11 mouse cellular contexts compared by ENCODE assay signal in genomic region chr4:134455310-134455709, GRCm38 (mm10). TPM values are rescaled to one million over a fixed set of nuclear protein-coding genes. Genes with fewer than 3 reads are reported as not detected.
A peak's percentile ranks its signal among the peaks of the same experiment; 100 is the strongest.
DNase-seq lines count a peak whose midpoint lies in the region; ATAC-seq lines count a peak whose summit lies in the region.
"Had no signal": no experiment of that assay in that cellular context is flagged by ENCODE, and none has a peak within 500 bp of the region (broad histone marks: within the 10 kb centered on the region; RNA-seq: fewer than 3 reads in every experiment).

No protein-coding gene starts in this region.

- H3K4me1 ChIP-seq in intestine, embryonic 16.5 days (ENCODE audit: control insufficient read depth, insufficient read depth, low read length), result peaks cover 9% of the 10 kb centered on the region
- peaks cover 9% of the 10 kb centered on the region for H3K4me1 ChIP-seq in intestine, embryonic 15.5 days (replicated peaks)
- peaks cover 10% of the 10 kb centered on the region; the same call in 1 of the 2 replicates for H3K4me1 ChIP-seq in lung, embryonic 15.5 days

- H3K9me3 ChIP-seq in intestine, embryonic 16.5 days (ENCODE audit: control insufficient read depth, low read length), result no peaks in the 10 kb centered on the region
- no peaks in the 10 kb centered on the region for H3K9me3 ChIP-seq in intestine, embryonic 15.5 days
- no peaks in the 10 kb centered on the region for H3K9me3 ChIP-seq in lung, embryonic 15.5 days

- ATAC-seq in intestine, embryonic 16.5 days, result peak; percentile 40; the same call in 1 of the 2 replicates
- ATAC-seq in intestine, embryonic 15.5 days, result no peak
- ATAC-seq in lung, embryonic 15.5 days (ENCODE audit: borderline replicate concordance, extremely low read depth, low FRiP score, low TSS enrichment), result no peak
- ATAC-seq in activated CD4-positive, CD25-positive, alpha-beta regulatory T cell, adult 4 months, result no peak

- H3K9ac ChIP-seq in intestine, embryonic 16.5 days (ENCODE audit: low read depth, low read length), result peak overlapping the region; percentile 16; the same call in 1 of the 2 replicates
- H3K9ac ChIP-seq in intestine, embryonic 15.5 days, result no peak overlapping the region
- no peak overlapping the region for H3K9ac ChIP-seq in lung, embryonic 15.5 days
- H3K9ac ChIP-seq: liver, embryonic 14.5 days had no signal

- no peak overlapping the region for H3K27ac ChIP-seq in intestine, embryonic 16.5 days (ENCODE audit: low read length)
- H3K27ac ChIP-seq in intestine, embryonic 15.5 days, result no peak overlapping the region
- H3K27ac ChIP-seq in lung, embryonic 15.5 days, result no peak overlapping the region
- H3K27ac ChIP-seq: liver, embryonic 14.5 days had no signal

- 39% methylated on average over 6 of the region's 6 CpGs for WGBS in intestine, embryonic 16.5 days
- WGBS in intestine, embryonic 15.5 days, result 38% methylated on average over 6 of the region's 6 CpGs
- WGBS in lung, embryonic 15.5 days, result 25% methylated on average over 6 of the region's 6 CpGs

- peak; percentile 52 to 55 for DNase-seq in kidney, adult 8-10 months
- peak; percentile 48 for DNase-seq in thymus, postnatal 0 days (ENCODE audit: low spot score)
- DNase-seq in left cerebral cortex, postnatal 36 days (ENCODE audit: low spot score in 2 of 2), result no peak
- no peak for DNase-seq in layer of hippocampus, postnatal 36 days
- DNase-seq: gastrocnemius, postnatal 36 days had no signal

- no peaks in the 10 kb centered on the region for H3K36me3 ChIP-seq in intestine, embryonic 16.5 days (ENCODE audit: control insufficient read depth, insufficient read depth, low read length)
- H3K36me3 ChIP-seq in intestine, embryonic 15.5 days, result no peaks in the 10 kb centered on the region
- no peaks in the 10 kb centered on the region for H3K36me3 ChIP-seq in lung, embryonic 15.5 days

- no peak overlapping the region for H3K4me3 ChIP-seq in intestine, embryonic 16.5 days (ENCODE audit: low read length)
- H3K4me3 ChIP-seq in intestine, embryonic 15.5 days (replicated peaks), result no peak overlapping the region
- H3K4me3 ChIP-seq in lung, embryonic 15.5 days, result no peak overlapping the region
- H3K4me3 ChIP-seq: myocyte had no signal

- no peak overlapping the region for H3K4me2 ChIP-seq in intestine, embryonic 16.5 days (ENCODE audit: low read depth, low read length)
- H3K4me2 ChIP-seq in intestine, embryonic 15.5 days (replicated peaks), result no peak overlapping the region
- 0 out of 2 replicates have a peak overlapping the region, but pooled peaks have one; percentile 10 for H3K4me2 ChIP-seq in lung, embryonic 15.5 days

- intact Hi-C loops in left cerebral cortex, postnatal 36 days (cut with DNase I), result no loop called here

- H3K27me3 ChIP-seq in intestine, embryonic 16.5 days (replicated peaks; ENCODE audit: control insufficient read depth, insufficient read depth, low read length), result peaks cover 8% of the 10 kb centered on the region; the same call in 1 of the 2 replicates
- peaks cover 10% of the 10 kb centered on the region for H3K27me3 ChIP-seq in intestine, embryonic 15.5 days (replicated peaks)
- peaks cover 38% of the 10 kb centered on the region for H3K27me3 ChIP-seq in lung, embryonic 15.5 days

RNA-seq across cellular contexts. Expression of gene Stmn1, which starts 12.8 kb away (rescaled TPM):
- polyA plus RNA-seq in intestine, embryonic 16.5 days (2015; fragmentation: Nextera tagmentation; extraction: Ambion mirVana), result 982 and 1,127 TPM in 2 replicates
- polyA plus RNA-seq in intestine, embryonic 15.5 days (2015; fragmentation: Nextera tagmentation; extraction: Ambion mirVana), result 1,243 and 1,415 TPM in 2 replicates
- polyA plus RNA-seq in lung, embryonic 15.5 days (2015; fragmentation: Nextera tagmentation; extraction: Ambion mirVana), result 1,835 and 1,898 TPM in 2 replicates
- polyA plus RNA-seq in thymus, postnatal 0 days (2015; fragmentation: Nextera tagmentation; extraction: Ambion mirVana), result 1,989 and 2,008 TPM in 2 replicates
- 100 to 1,000 TPM; 262 to 341 TPM for polyA plus RNA-seq in activated CD4-positive, CD25-positive, alpha-beta regulatory T cell, adult 4 months (2017; shearing (Covaris generic))
- 1,000 to 10,000 TPM; 1,022 to 1,141 TPM for total RNA-seq in left cerebral cortex, postnatal 36 days (2021)
- total RNA-seq in layer of hippocampus, postnatal 36 days (2021), result 100 to 1,000 TPM; 338 to 365 TPM

RNA-seq across cellular contexts. Expression of gene Paqr7, which starts 41.2 kb away (rescaled TPM):
- 23.6 and 32.1 TPM in 2 replicates for polyA plus RNA-seq in intestine, embryonic 16.5 days (2015; fragmentation: Nextera tagmentation; extraction: Ambion mirVana)
- polyA plus RNA-seq in intestine, embryonic 15.5 days (2015; fragmentation: Nextera tagmentation; extraction: Ambion mirVana), result 11.5 TPM in 2 replicates
- 4.2 and 6.7 TPM in 2 replicates for polyA plus RNA-seq in lung, embryonic 15.5 days (2015; fragmentation: Nextera tagmentation; extraction: Ambion mirVana)
- polyA plus RNA-seq in thymus, postnatal 0 days (2015; fragmentation: Nextera tagmentation; extraction: Ambion mirVana), result 8.1 TPM in 2 replicates
- polyA plus RNA-seq in activated CD4-positive, CD25-positive, alpha-beta regulatory T cell, adult 4 months (2017; shearing (Covaris generic)), result 10 to 100 TPM; 23.9 to 27.1 TPM
- total RNA-seq in left cerebral cortex, postnatal 36 days (2021), result 10 to 100 TPM; 56.5 to 65.6 TPM
- total RNA-seq in layer of hippocampus, postnatal 36 days (2021), result 10 to 100 TPM; 63.6 to 69.1 TPM

RNA-seq across cellular contexts. Expression of gene Aunip, which starts 55.5 kb away (rescaled TPM):
- 14.4 and 14.6 TPM in 2 replicates for polyA plus RNA-seq in intestine, embryonic 16.5 days (2015; fragmentation: Nextera tagmentation; extraction: Ambion mirVana)
- polyA plus RNA-seq in intestine, embryonic 15.5 days (2015; fragmentation: Nextera tagmentation; extraction: Ambion mirVana), result 16.0 and 18.0 TPM in 2 replicates
- 18.7 and 20.2 TPM in 2 replicates for polyA plus RNA-seq in lung, embryonic 15.5 days (2015; fragmentation: Nextera tagmentation; extraction: Ambion mirVana)
- polyA plus RNA-seq in thymus, postnatal 0 days (2015; fragmentation: Nextera tagmentation; extraction: Ambion mirVana), result 14.3 and 16.7 TPM in 2 replicates
- 1 to 10 TPM in 1 of 2 experiments, under 1 TPM in 1; 0.70 to 3.2 TPM for polyA plus RNA-seq in activated CD4-positive, CD25-positive, alpha-beta regulatory T cell, adult 4 months (2017; shearing (Covaris generic))
- total RNA-seq in left cerebral cortex, postnatal 36 days (2021), result under 1 TPM in 1 of 2 experiments, not detected in 1; 0.32 TPM
- 1 to 10 TPM in 1 of 2 experiments, not detected in 1; 1.3 TPM for total RNA-seq in layer of hippocampus, postnatal 36 days (2021)

RNA-seq across cellular contexts. Expression of gene Pafah2, which starts 59.2 kb away (rescaled TPM):
- 61.6 and 69.2 TPM in 2 replicates for polyA plus RNA-seq in intestine, embryonic 16.5 days (2015; fragmentation: Nextera tagmentation; extraction: Ambion mirVana)
- 42.4 and 42.6 TPM in 2 replicates for polyA plus RNA-seq in intestine, embryonic 15.5 days (2015; fragmentation: Nextera tagmentation; extraction: Ambion mirVana)
- 10.6 and 12.6 TPM in 2 replicates for polyA plus RNA-seq in lung, embryonic 15.5 days (2015; fragmentation: Nextera tagmentation; extraction: Ambion mirVana)
- 4.6 and 5.3 TPM in 2 replicates for polyA plus RNA-seq in thymus, postnatal 0 days (2015; fragmentation: Nextera tagmentation; extraction: Ambion mirVana)
- under 1 TPM; 0.70 to 0.90 TPM for polyA plus RNA-seq in activated CD4-positive, CD25-positive, alpha-beta regulatory T cell, adult 4 months (2017; shearing (Covaris generic))
- total RNA-seq in left cerebral cortex, postnatal 36 days (2021), result 1 to 10 TPM; 6.7 to 7.5 TPM
- total RNA-seq in layer of hippocampus, postnatal 36 days (2021), result 1 to 10 TPM; 6.6 to 8.2 TPM

Comparison
In these comparisons a context has a peak if more than half of its experiments do, and no peak if none do; other contexts are left out.
1. DNase-seq: peak in kidney, adult 8-10 months (2 of 2) and thymus, postnatal 0 days (single experiment); none in left cerebral cortex, postnatal 36 days (0 of 2) and layer of hippocampus, postnatal 36 days (0 of 2).